Mouse (Mus musculus): Measurements from ENCODE around the gene Castor1. TPM values are rescaled to one million over a fixed set of nuclear protein-coding genes. Genes with fewer than 3 reads are reported as not detected.
"Not testable (repeated sequence)": the region's sequence is repeated elsewhere in the genome, so short reads cannot be mapped to it uniquely, and the experiment has no call there.

The Castor1 gene
- polyA plus RNA-seq (2015; fragmentation: Nextera tagmentation; extraction: Ambion mirVana) = 6.6 and 7.1 TPM in 2 replicates

DNA sequence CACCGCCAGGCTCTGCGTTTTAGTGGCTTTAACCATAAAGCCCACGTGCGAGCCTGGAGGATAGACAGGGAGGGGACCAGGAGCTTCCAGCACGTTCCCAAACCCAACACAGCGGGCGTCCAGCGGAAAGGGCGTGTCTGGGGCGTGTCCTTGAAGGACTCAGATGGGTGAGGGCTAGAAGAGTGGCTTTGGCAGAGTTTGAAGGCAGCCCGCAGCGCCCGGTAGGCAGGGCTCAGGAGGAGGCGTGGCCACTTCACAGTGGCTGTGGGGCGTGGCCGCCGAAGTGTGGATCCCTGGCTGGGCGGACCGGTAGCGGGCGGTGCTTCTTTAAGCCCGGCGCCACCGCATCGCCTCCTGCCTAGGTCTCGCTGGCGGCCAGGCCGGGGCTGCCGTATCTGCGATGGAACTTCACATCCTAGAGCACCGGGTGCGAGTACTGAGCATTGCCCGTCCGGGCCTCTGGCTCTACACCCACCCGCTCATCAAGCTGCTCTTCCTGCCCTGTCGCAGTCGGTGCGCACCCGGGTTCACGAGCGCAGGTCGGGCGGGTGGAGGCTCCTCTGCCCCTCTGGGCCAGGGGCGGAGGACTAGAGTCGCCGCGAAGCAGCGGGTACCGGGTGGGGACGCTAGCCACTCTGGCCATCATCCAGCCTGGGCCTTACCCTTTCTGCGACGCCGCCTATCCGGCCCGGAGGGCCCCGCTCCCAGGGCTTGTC is at the start of gene Castor1:
TSS of gene Castor1 (plus strand) at position 312 of the 716 bp plus-strand sequence.
- H3K9ac ChIP-seq = peak within 1 kb of the TSS; percentile 74
- peak within 1 kb of the TSS; percentile 77 for H3K27ac ChIP-seq
- H3K36me3 ChIP-seq = peaks cover 32% of the 10 kb centered on the region
- 2% methylated on average over 56 of the region's 56 CpGs for WGBS
- peak within 1 kb of the TSS; percentile 94 for H3K4me2 ChIP-seq
- ATAC-seq (ENCODE audit: insufficient number of reproducible peaks, insufficient read depth, low FRiP score, low TSS enrichment, low read depth) = peak; percentile 48
- H3K9me3 ChIP-seq = no peaks in the 10 kb centered on the region
- H3K4me1 ChIP-seq = peaks cover 20% of the 10 kb centered on the region
- H3K27me3 ChIP-seq = peaks cover 26% of the 10 kb centered on the region
- H3K4me3 ChIP-seq = peak within 1 kb of the TSS; percentile 54

DNA sequence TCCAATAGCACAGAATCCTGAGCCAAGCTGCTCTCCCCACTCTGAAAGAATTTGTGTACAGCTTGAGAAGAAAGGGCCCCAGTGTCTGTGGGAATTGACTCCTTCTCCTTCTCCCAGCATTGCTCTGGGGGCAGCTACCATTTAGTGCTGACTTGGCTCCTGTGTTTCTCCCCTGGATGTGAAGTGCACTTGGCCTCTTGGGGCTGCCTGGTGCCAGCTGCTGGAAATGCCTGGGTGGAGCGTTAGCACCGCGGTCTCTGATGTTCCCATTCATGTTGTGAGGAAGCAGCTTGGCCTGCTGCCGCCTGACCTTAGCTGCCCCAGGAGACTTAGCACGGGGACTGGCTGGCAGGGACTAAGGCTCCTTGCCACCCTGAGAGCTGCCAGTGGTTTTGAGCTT is 43.4 kb upstream of the Castor1 start:
- no peak for ATAC-seq (ENCODE audit: insufficient number of reproducible peaks, insufficient read depth, low FRiP score, low TSS enrichment, low read depth)

DNA sequence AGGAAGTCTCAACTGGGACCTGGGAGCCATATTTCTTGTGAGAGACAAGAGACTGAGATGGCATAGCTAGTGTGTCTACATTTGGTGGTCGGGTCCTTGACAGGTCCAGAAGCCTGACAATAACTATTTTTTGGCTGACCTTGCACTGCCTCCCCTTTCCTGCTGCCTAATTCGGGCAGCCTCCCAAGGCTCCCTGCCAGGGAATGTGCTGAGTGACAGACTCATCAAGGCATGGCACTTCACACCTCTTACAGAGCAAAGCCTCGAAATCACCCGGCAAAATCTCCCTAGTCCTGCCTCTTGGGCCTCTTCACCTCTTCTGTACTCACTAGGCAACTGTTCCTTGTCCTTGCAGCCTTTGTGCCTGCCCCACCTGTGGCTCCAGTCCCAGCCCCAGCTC is 40.3 kb upstream of the Castor1 start:
- ATAC-seq (ENCODE audit: insufficient number of reproducible peaks, insufficient read depth, low FRiP score, low TSS enrichment, low read depth) = no peak
- no peaks in the 10 kb centered on the region for H3K27me3 ChIP-seq
- H3K4me3 ChIP-seq = no peak overlapping the region
- H3K4me1 ChIP-seq = no peaks in the 10 kb centered on the region
- peaks cover 99% of the 10 kb centered on the region for H3K36me3 ChIP-seq
- 92% methylated on average over 4 of the region's 4 CpGs for WGBS
- H3K27ac ChIP-seq = no peak overlapping the region
- H3K9me3 ChIP-seq = no peaks in the 10 kb centered on the region
- H3K9ac ChIP-seq = no peak overlapping the region
- H3K4me2 ChIP-seq = no peak overlapping the region

More for the DNA sequence above, 43.4 kb upstream of the Castor1 start:
- no peak overlapping the region for H3K4me3 ChIP-seq
- 87% methylated on average over 5 of the region's 5 CpGs for WGBS
- no peak overlapping the region for H3K4me2 ChIP-seq
- H3K27ac ChIP-seq = no peak overlapping the region
- peaks cover 100% of the 10 kb centered on the region for H3K36me3 ChIP-seq
- H3K9ac ChIP-seq = no peak overlapping the region
- no peaks in the 10 kb centered on the region for H3K4me1 ChIP-seq
- H3K9me3 ChIP-seq = no peaks in the 10 kb centered on the region
- no peaks in the 10 kb centered on the region for H3K27me3 ChIP-seq

DNA sequence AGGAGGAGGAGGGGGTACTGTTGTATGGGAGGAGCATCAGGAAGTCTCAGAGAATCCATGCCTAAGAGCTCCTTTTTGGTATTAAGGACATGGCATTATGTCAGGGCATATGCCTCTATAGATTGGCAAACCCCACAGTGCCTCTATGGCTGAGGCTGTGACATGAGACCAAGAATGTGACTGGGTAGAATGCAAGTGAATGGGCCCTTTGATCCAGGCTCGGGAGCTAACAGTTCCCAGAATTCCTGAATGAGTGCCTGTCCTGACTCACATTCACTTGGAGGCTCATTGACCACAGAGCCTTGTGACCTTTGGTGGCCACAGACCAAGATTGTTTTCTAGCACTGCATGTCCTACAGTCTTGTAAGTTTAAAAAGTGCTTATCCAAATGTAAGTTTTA is 36.0 kb upstream of the Castor1 start:
- Histone ChIP-seq H3K9me3 (no peaks in the 10 kb centered on the region), H3K27ac (no peak overlapping the region), H3K36me3 (peaks cover 61% of the 10 kb centered on the region), H3K4me3 (no peak overlapping the region), H3K4me2 (no peak overlapping the region), H3K27me3 (no peaks in the 10 kb centered on the region), H3K9ac (no peak overlapping the region), H3K4me1 (0 out of 2 replicates have a peak, but pooled peaks cover 2% of the 10 kb centered on the region)
- 6% methylated on average over 1 of the region's 1 CpGs for WGBS
- no peak for ATAC-seq (ENCODE audit: insufficient number of reproducible peaks, insufficient read depth, low FRiP score, low TSS enrichment, low read depth)

DNA sequence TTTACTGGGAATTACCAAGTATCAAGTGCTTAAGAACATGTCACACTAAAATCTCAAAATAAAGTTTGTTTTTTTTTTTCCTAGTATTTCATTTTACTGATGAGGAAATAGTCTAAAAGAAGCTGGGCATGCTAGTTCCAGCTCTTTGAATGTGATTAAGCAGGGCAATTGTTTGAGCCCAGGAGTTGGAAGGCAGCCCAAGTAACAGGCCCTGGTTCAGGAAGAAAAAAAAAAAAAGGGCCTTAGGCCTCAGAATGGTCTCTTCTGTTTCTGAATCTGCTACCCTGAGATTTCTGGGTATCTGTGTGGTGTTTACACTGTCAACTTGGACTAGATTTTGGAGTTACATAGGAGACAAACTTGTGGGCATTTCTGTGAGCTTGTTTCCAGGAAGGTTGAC is 34.5 kb upstream of the Castor1 start:
- ATAC-seq (ENCODE audit: insufficient number of reproducible peaks, insufficient read depth, low FRiP score, low TSS enrichment, low read depth) = no peak
- Histone ChIP-seq H3K27me3 (no peaks in the 10 kb centered on the region), H3K9me3 (no peaks in the 10 kb centered on the region), H3K4me3 (no peak overlapping the region), H3K9ac (no peak overlapping the region), H3K4me2 (no peak overlapping the region), H3K27ac (no peak overlapping the region), H3K4me1 (peaks cover 16% of the 10 kb centered on the region), H3K36me3 (peaks cover 47% of the 10 kb centered on the region)

DNA sequence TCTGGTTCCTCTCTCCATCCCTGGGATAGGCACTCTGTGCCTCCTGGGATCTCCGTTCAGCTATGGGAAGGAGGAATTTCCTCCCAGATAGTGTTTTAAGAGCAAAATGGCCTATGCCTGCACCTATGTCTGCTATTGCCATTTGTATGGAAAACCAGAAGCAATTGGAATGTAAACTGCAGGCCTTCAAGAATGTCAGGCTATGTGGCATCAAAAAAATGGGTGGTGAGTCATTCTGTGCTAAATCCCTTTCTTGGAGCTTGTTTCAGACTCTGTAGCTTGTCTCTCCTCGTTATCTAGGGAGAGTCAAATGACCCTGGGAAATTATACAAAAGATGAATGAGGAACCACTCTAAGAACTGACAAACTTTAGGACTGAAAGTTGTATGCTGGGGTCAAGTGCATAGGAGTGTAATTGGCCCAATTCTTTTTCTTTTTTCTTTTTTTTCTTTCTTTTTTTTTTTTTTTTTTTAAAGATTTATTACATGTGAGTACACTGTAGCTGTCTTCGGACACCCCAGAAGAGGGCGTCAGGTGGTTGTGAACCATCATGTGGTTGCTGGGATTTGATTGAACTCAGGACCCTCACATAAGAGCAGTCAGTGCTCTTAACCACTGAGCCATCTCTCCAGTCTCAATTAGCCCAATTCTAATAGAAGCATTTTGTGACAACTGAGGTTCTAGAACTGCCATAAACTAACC is 33.6 kb upstream of the Castor1 start:
- H3K4me2 ChIP-seq = no peak overlapping the region
- peaks cover 21% of the 10 kb centered on the region for H3K4me1 ChIP-seq
- H3K36me3 ChIP-seq = peaks cover 38% of the 10 kb centered on the region
- H3K9ac ChIP-seq = no peak overlapping the region
- no peak overlapping the region for H3K4me3 ChIP-seq
- no peaks in the 10 kb centered on the region for H3K27me3 ChIP-seq
- WGBS = 74% methylated on average over 4 of the region's 4 CpGs
- ATAC-seq (ENCODE audit: insufficient number of reproducible peaks, insufficient read depth, low FRiP score, low TSS enrichment, low read depth) = no peak
- H3K9me3 ChIP-seq = no peaks in the 10 kb centered on the region
- no peak overlapping the region for H3K27ac ChIP-seq

DNA sequence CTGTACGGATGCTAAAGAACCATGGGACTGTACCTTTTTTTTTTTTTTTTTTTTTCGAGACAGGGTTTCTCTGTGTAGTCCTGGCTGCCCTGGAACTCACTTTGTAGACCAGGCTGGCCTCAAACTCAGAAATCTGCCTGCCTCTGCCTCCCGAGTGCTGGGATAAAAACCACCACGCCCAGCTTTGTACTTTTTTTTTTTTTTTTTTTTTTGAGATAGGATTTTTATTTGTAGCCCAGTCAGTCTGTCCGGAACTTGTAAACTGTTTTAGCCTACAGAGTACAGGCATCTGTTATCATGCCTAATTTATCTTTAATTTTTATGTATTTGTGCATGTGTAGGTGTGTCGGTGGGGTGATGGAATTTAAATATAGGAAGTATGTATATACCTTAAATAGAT is 32.5 kb upstream of the Castor1 start:
- not testable (repeated sequence) for H3K27me3 ChIP-seq; H3K4me3 ChIP-seq; H3K9ac ChIP-seq; H3K4me2 ChIP-seq; H3K9me3 ChIP-seq; ATAC-seq (ENCODE audit: insufficient number of reproducible peaks, insufficient read depth, low FRiP score, low TSS enrichment, low read depth); H3K27ac ChIP-seq
- Histone ChIP-seq H3K4me1 (peaks cover 28% of the 10 kb centered on the region), H3K36me3 (peaks cover 27% of the 10 kb centered on the region)
- WGBS = 88% methylated on average over 6 of the region's 6 CpGs

DNA sequence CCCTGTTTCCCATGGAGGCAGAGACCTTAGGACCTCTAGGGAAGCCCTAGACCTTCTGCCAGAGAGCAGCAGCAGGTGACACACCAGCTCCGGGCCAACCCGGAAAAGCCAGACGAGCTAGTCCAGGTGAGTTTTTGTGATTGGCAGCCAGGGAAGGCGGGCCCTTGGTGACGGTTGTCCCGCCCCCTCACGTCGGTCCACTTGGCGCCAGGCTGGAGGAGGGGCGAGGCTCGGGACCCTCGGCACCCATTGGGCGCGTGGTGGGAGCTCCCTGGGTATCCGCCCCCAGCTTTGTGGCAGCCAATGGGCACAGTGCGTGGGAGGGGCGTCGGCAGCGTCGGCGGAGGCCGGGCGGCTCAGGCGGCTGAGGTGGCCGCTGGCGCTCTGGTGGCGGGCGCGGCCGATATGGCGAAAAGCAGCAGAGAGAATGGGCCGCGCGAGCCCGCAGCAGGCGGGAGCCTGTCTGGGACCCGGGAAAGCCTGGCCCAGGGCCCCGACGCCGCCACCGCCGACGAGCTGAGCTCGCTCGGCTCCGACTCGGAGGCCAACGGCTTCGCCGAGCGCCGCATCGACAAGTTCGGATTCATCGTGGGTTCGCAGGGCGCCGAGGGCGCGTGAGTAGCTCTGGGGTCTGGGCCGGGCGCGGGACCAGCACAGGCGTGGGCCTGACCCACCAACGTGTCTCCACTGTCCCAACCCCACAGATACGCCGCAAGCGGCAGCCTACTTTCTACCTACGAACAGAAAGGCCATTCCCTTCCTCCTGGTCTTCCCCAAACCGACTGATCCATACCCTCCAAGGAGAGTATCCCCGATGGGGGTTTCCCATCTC is 31.3 kb upstream of the Castor1 start, which contains the start of gene Tbc1d10a:
TSS of gene Tbc1d10a (plus strand) at position 304 of the 832 bp plus-strand sequence.
- Histone ChIP-seq H3K9me3 (no peaks in the 10 kb centered on the region), H3K4me2 (peak within 1 kb of the TSS; percentile 86), H3K9ac (peak within 1 kb of the TSS; percentile 87), H3K36me3 (peaks cover 15% of the 10 kb centered on the region), H3K27me3 (no peaks in the 10 kb centered on the region), H3K27ac (peak within 1 kb of the TSS; percentile 60; the same call in 1 of the 2 replicates), H3K4me3 (peak within 1 kb of the TSS; percentile 73), H3K4me1 (peaks cover 40% of the 10 kb centered on the region)
- peak; percentile 99 for ATAC-seq (ENCODE audit: insufficient number of reproducible peaks, insufficient read depth, low FRiP score, low TSS enrichment, low read depth)
- WGBS = under 1% methylated on average over 71 of the region's 71 CpGs

DNA sequence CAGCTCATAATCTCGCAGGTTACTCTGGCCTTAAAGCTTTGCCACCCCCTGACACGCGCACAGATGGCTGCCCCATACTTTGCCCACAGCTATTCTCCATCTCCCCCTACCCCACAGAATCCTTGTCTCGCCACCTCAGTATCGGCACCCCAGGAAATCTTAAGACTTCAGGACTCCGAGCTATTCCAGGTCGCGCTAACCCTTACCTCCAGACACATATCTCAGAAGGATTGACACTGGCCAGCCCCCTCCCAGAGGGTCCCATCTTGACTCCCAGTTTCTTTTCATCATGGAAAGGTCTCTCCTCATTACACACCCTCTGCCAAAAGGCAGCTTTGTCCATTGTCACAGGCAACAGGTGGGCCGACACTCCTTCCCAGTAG is 30.7 kb upstream of the Castor1 start:
- peak overlapping the region; percentile 86 for H3K4me2 ChIP-seq
- 11% methylated on average over 9 of the region's 9 CpGs for WGBS
- no peak for ATAC-seq (ENCODE audit: insufficient number of reproducible peaks, insufficient read depth, low FRiP score, low TSS enrichment, low read depth)
- H3K9me3 ChIP-seq = no peaks in the 10 kb centered on the region
- no peak overlapping the region for H3K27ac ChIP-seq
- no peaks in the 10 kb centered on the region for H3K27me3 ChIP-seq
- peak overlapping the region; percentile 73 for H3K4me3 ChIP-seq
- peaks cover 46% of the 10 kb centered on the region for H3K4me1 ChIP-seq
- H3K9ac ChIP-seq = peak overlapping the region; percentile 87
- peaks cover 12% of the 10 kb centered on the region for H3K36me3 ChIP-seq

DNA sequence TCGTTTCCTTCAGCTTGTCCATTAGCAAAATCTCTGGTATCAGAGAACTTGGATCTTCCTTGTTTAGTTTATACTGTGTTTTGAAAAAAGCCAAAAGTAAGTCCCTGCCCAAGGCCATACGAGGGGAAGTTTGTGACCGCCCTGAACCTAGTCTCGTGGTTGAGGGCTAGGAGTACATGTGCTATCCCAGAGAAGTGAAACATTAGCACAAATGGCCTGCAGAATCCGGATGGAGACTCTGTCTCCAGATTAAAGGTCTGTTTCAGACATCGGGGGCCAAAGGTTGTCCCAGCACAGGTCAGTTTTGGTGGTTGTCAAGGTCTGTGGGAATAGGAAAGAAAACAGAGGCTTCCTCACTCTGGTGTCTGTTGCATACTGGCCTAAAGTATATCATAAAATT is 28.8 kb upstream of the Castor1 start:
- Histone ChIP-seq H3K27me3 (no peaks in the 10 kb centered on the region), H3K4me3 (no peak overlapping the region), H3K36me3 (0 out of 2 replicates have a peak, but pooled peaks cover 3% of the 10 kb centered on the region), H3K4me2 (0 out of 2 replicates have a peak overlapping the region, but pooled peaks have one; percentile 86), H3K9me3 (no peaks in the 10 kb centered on the region), H3K9ac (no peak overlapping the region), H3K4me1 (peaks cover 58% of the 10 kb centered on the region), H3K27ac (no peak overlapping the region)
- WGBS = 86% methylated on average over 6 of the region's 6 CpGs
- ATAC-seq (ENCODE audit: insufficient number of reproducible peaks, insufficient read depth, low FRiP score, low TSS enrichment, low read depth) = no peak

DNA sequence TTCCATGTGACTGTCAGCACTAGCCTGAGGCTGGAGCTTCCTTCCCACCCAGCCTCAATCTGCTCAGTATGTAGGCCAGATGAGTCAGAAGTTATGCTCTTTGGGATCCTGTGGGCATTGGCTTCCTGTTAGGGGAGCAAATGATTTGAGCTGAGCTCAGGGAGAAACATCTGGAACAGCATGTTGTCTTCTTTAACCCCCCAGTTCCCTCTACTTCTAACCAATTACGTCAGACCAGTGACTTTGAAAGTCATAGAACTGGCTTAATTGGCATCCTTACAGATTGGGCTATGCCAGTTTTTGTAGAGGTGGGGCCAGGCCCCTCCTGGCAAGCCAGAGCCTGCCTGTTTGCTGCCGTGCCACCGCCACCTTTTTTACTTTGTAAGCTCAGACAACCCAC is 27.3 kb upstream of the Castor1 start:
- peaks cover 3% of the 10 kb centered on the region; the same call in 1 of the 2 replicates for H3K36me3 ChIP-seq
- no peak overlapping the region for H3K4me3 ChIP-seq
- H3K27ac ChIP-seq = peak overlapping the region; percentile 39; the same call in 1 of the 2 replicates
- 55% methylated on average over 3 of the region's 3 CpGs for WGBS
- no peak for ATAC-seq (ENCODE audit: insufficient number of reproducible peaks, insufficient read depth, low FRiP score, low TSS enrichment, low read depth)
- peaks cover 58% of the 10 kb centered on the region for H3K4me1 ChIP-seq
- H3K9ac ChIP-seq = peak overlapping the region; percentile 12; the same call in 1 of the 2 replicates
- H3K27me3 ChIP-seq = no peaks in the 10 kb centered on the region
- H3K4me2 ChIP-seq = 0 out of 2 replicates have a peak overlapping the region, but pooled peaks have one; percentile 14
- no peaks in the 10 kb centered on the region for H3K9me3 ChIP-seq
